Mouse (Mus musculus) kidney, postnatal 0 days (tissue): ENCODE results near the gene Itga2. TPM values are rescaled to one million over a fixed set of nuclear protein-coding genes. Genes with fewer than 3 reads are reported as not detected.
A peak's percentile ranks its signal among the peaks of the same experiment; 100 is the strongest.

ENCODE experiments used
- ATAC-seq: fragments of 200-750 bp; cut with Nextera tagmentation; replicated peaks from 2 replicates; pipeline ENCODE4 v1.8.0; 2017; ENCODE audit warnings: low read depth, moderate number of reproducible peaks, moderate TSS enrichment, moderate library complexity; ENCODE audit not compliant: low FRiP score
- DNase-seq: peaks from one replicate; pipeline ENCODE4 v3.0.0-alpha.2; 2016; ENCODE audit warnings: low spot score
- H3K27ac ChIP-seq: fragments of 300-500 bp; sonication (generic); 2 replicates; pipeline ENCODE4 v1.5.1; 2014; ENCODE audit warnings: mild to moderate bottlenecking
- H3K27me3 ChIP-seq: fragments of 300-500 bp; sonication (generic); 2 replicates; pipeline ENCODE4 v1.6.1; 2014; ENCODE audit warnings: low read length, mixed read lengths; ENCODE audit not compliant: insufficient read depth
- H3K36me3 ChIP-seq: fragments of 300-500 bp; sonication (generic); 2 replicates; pipeline ENCODE4 v1.6.1; 2014; ENCODE audit warnings: low read length, mixed read lengths; ENCODE audit not compliant: insufficient read depth
- H3K4me1 ChIP-seq: fragments of 300-500 bp; sonication (generic); replicated peaks from 2 replicates; pipeline ENCODE4 v1.6.1; 2014; ENCODE audit warnings: antibody characterized with exemption, low read length, mixed read lengths; ENCODE audit not compliant: insufficient read depth
- H3K4me2 ChIP-seq: fragments of 300-500 bp; sonication (generic); 2 replicates; pipeline ENCODE4 v1.6.1; 2014; ENCODE audit warnings: mild to moderate bottlenecking, low read length, moderate library complexity, mixed read lengths
- H3K4me3 ChIP-seq: fragments of 300-500 bp; sonication (generic); replicated peaks from 2 replicates; pipeline ENCODE4 v1.5.1; 2014; ENCODE audit warnings: low read depth, low read length
- H3K9ac ChIP-seq: fragments of 300-500 bp; sonication (generic); 2 replicates; pipeline ENCODE4 v1.6.1; 2014; ENCODE audit warnings: low read depth, low read length
- H3K9me3 ChIP-seq: fragments of 300-500 bp; sonication (generic); replicated peaks from 2 replicates; pipeline ENCODE4 v1.6.1; 2016; ENCODE audit warnings: low read length, inconsistent platforms, mixed read lengths
- CTCF ChIP-seq: IDR thresholded peaks from 2 replicates; pipeline ENCODE4 v1.5.1; 2016; ENCODE audit warnings: antibody characterized with exemption, low read depth, mild to moderate bottlenecking, moderate library complexity
- WGBS: fragments of 180-500 bp; shearing (Covaris S2); extraction: QIAGEN DNeasy Blood & Tissue Kit; methylation state at CpG from one replicate; pipeline ENCODE4 v1.1.7; 2014; 5-methylcytosine and 5-hydroxymethylcytosine counted together
- polyA plus RNA-seq: library from polyadenylated mRNA; unstranded; fragments of >200 nt; fragmentation: Nextera tagmentation; extraction: Ambion mirVana; gene quantifications from 2 replicates; pipeline ENCODE4 v1.2.1, GENCODE M21; 2015

Gene Itga2
- polyA plus RNA-seq, 1 experiment from 2014 or later = 2.3 TPM

DNA sequence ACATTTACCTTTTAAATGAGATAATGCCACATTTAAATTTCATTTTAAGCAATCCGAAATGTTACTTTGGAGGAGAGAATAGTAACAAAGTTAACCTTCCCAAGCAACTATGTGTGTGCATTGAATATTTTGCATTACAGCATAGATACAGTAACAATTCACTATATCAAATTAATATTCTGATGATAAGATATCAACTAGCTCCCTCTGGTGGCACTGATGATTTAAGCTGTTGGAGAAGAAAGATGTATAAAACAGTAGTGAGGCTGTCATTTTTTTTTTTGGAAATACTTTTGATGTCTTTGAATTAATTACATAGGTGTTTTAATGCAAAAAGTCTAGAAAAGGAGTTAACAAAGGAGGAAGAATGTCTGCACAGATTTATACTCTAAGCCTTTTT, 140.4 kb downstream of the Itga2 start:
- no peaks in the 10 kb centered on the region for H3K27me3 ChIP-seq
- H3K4me3 ChIP-seq = no peak overlapping the region
- ATAC-seq (no peak), DNase-seq (peak; percentile 64)
- no peak overlapping the region for H3K9ac ChIP-seq
- H3K4me2 ChIP-seq = no peak overlapping the region
- no peaks in the 10 kb centered on the region for H3K9me3 ChIP-seq
- H3K27ac ChIP-seq = no peak overlapping the region
- no peaks in the 10 kb centered on the region for H3K4me1 ChIP-seq
- no peaks in the 10 kb centered on the region for H3K36me3 ChIP-seq
- 93% methylated on average over 1 of the region's 1 CpGs for WGBS
- TF ChIP-seq CTCF = peak; percentile 66

Other genes starting within 250 kb of the Itga2 start
- 116 and 120 TPM in 2 replicates for gene Mocs2, start 113.9 kb downstream of the Itga2 start, polyA plus RNA-seq
- gene Pelo, start 158.1 kb upstream of the Itga2 start, polyA plus RNA-seq = 8.4 and 9.9 TPM in 2 replicates
- 12.1 and 15.3 TPM in 2 replicates for gene Gm49395, start 169.8 kb upstream of the Itga2 start, polyA plus RNA-seq
- 27.1 and 29.4 TPM in 2 replicates for gene Itga1, start 169.9 kb upstream of the Itga2 start, polyA plus RNA-seq